Mouse (Mus musculus): ENCODE data around the gene St6galnac6. TPM values are rescaled to one million over a fixed set of nuclear protein-coding genes. Genes with fewer than 3 reads are reported as not detected.

Gene St6galnac6
- total and polyA plus RNA-seq, 3 experiments = 12.5 to 26.5 TPM; not detected in 1

- H3K9ac ChIP-seq (ENCODE audit: control insufficient read depth, low read depth, low read length, poor library complexity, severe bottlenecking) = no peak within 1 kb of the TSS
- H3K4me3 ChIP-seq (ENCODE audit: control insufficient read depth in 1 of 2, insufficient read depth in 1 of 2, low read depth in 2 of 2, low read length in 2 of 2) = no peak within 1 kb of the TSS
These were observed 47.0 kb downstream of the St6galnac6 start, which contains the start of gene Eng for GRCm38 (mm10) chr2:32646379-32647056. Gene Eng, plus strand, starts transcription at chr2:32646595.

GRCm38 (mm10) chr2:32647366-32647765, 47.9 kb downstream of the St6galnac6 start:
- DNase-seq (ENCODE audit: low read depth, low spot score) = no peak
- Histone ChIP-seq H3K27ac (ENCODE audit: control insufficient read depth, low read depth, low read length) (no peak overlapping the region), H3K9ac (ENCODE audit: control insufficient read depth, low read depth, low read length, poor library complexity, severe bottlenecking) (no peak overlapping the region), H3K9me3 (replicated peaks; ENCODE audit: insufficient read depth, low read length) (no peaks in the 10 kb centered on the region), H3K79me2 (ENCODE audit: control insufficient read depth, insufficient read depth, low read length, poor library complexity) (no peaks in the 10 kb centered on the region), H3K4me1 (ENCODE audit: control insufficient read depth in 1 of 2, insufficient read depth in 2 of 2, low read length in 2 of 2) (0 out of 4 replicates have a peak, but pooled peaks cover 0 to 4% of the 10 kb centered on the region in 2 experiments), H3K4me3 (ENCODE audit: control insufficient read depth in 1 of 2, insufficient read depth in 1 of 2, low read depth in 2 of 2, low read length in 2 of 2) (no peak overlapping the region), H3K36me3 (ENCODE audit: control insufficient read depth in 1 of 2, insufficient read depth in 2 of 2, low read length in 2 of 2) (no peaks in the 10 kb centered on the region), H3K27me3 (ENCODE audit: control insufficient read depth in 1 of 2, insufficient read depth in 2 of 2, low read length in 2 of 2) (no peaks in the 10 kb centered on the region)
- no peak for TF ChIP-seq GATA1 (IDR thresholded peaks at IDR 0.05; ENCODE audit: low read depth, low read length)
- TF ChIP-seq CTCF (IDR thresholded peaks at IDR 0.05 in 2 of 3, conservative IDR thresholded peaks at IDR 0.05 in 1 of 3; ENCODE audit: control insufficient read depth in 1 of 3, insufficient read depth in 1 of 3, low read depth in 2 of 3, low read length in 3 of 3, poor library complexity in 1 of 3, severe bottlenecking in 1 of 3) = no peak
- TF ChIP-seq CHD2 (IDR thresholded peaks at IDR 0.05; ENCODE audit: low read length) = no peak
- no peak for TF ChIP-seq POLR2A (IDR thresholded peaks at IDR 0.05; ENCODE audit: control insufficient read depth in 1 of 2, insufficient read depth in 1 of 2, low read depth in 1 of 2, low read length in 2 of 2, poor library complexity in 1 of 2)
- TF ChIP-seq NELFE (IDR thresholded peaks at IDR 0.05; ENCODE audit: low read depth, low read length) = no peak
- no peak for TF ChIP-seq TCF12 (IDR thresholded peaks at IDR 0.05; ENCODE audit: low read depth, low read length)
- TF ChIP-seq RCOR1 (IDR thresholded peaks at IDR 0.05; ENCODE audit: low read depth, low read length) = no peak
- no peak for TF ChIP-seq ZKSCAN1 (IDR thresholded peaks at IDR 0.05; ENCODE audit: low read depth, low read length)
- no peak for TF ChIP-seq E2F4 (IDR thresholded peaks at IDR 0.05; ENCODE audit: borderline replicate concordance, low read depth, low read length)
- no peak for TF ChIP-seq BHLHE40 (IDR thresholded peaks at IDR 0.05; ENCODE audit: borderline replicate concordance, low read depth, low read length)
- no peak for TF ChIP-seq ZMIZ1 (IDR thresholded peaks at IDR 0.05; ENCODE audit: low read depth, low read length)
- no peak for TF ChIP-seq POLR2AphosphoS2 (IDR thresholded peaks at IDR 0.05; ENCODE audit: low read length)
- TF ChIP-seq USF1 (IDR thresholded peaks at IDR 0.05; ENCODE audit: low read depth, low read length) = no peak
- TF ChIP-seq MEF2A (IDR thresholded peaks at IDR 0.05; ENCODE audit: extremely low read depth, insufficient replicate concordance, low read depth, low read length, poor library complexity, severe bottlenecking) = no peak

More at GRCm38 (mm10) chr2:32646379-32647056, 47.0 kb downstream of the St6galnac6 start, which contains the start of gene Eng:
- TF ChIP-seq MAX (IDR thresholded peaks at IDR 0.05; ENCODE audit: low read length) (no peak), RAD21 (IDR thresholded peaks at IDR 0.05; ENCODE audit: low read depth, low read length) (no peak), MYB (IDR thresholded peaks at IDR 0.05; ENCODE audit: low read depth, low read length) (no peak), NELFE (IDR thresholded peaks at IDR 0.05; ENCODE audit: low read depth, low read length) (no peak), GATA1 (IDR thresholded peaks at IDR 0.05; ENCODE audit: low read depth, low read length) (no peak), ZKSCAN1 (IDR thresholded peaks at IDR 0.05; ENCODE audit: low read depth, low read length) (no peak), SIN3A (IDR thresholded peaks at IDR 0.05; ENCODE audit: low read length) (no peak), GABPA (IDR thresholded peaks at IDR 0.05; ENCODE audit: low read depth, low read length) (no peak), USF1 (IDR thresholded peaks at IDR 0.05; ENCODE audit: low read depth, low read length) (no peak)
- Histone ChIP-seq H3K9me3 (replicated peaks; ENCODE audit: insufficient read depth, low read length) (no peaks in the 10 kb centered on the region), H3K4me1 (ENCODE audit: control insufficient read depth in 1 of 2, insufficient read depth in 2 of 2, low read length in 2 of 2) (0 out of 4 replicates have a peak, but pooled peaks cover 0 to 4% of the 10 kb centered on the region in 2 experiments), H3K27ac (ENCODE audit: control insufficient read depth, low read depth, low read length) (no peak within 1 kb of the TSS), H3K79me2 (ENCODE audit: control insufficient read depth, insufficient read depth, low read length, poor library complexity) (no peaks in the 10 kb centered on the region), H3K36me3 (ENCODE audit: control insufficient read depth in 1 of 2, insufficient read depth in 2 of 2, low read length in 2 of 2) (no peaks in the 10 kb centered on the region), H3K27me3 (ENCODE audit: control insufficient read depth in 1 of 2, insufficient read depth in 2 of 2, low read length in 2 of 2) (no peaks in the 10 kb centered on the region)
- no peak for DNase-seq (ENCODE audit: low read depth, low spot score)

Measured in MEL (cell line).